Mouse (Mus musculus): ENCODE data around the gene Adamts8. TPM values are rescaled to one million over a fixed set of nuclear protein-coding genes. Genes with fewer than 3 reads are reported as not detected.

Gene Adamts8
- polyA plus RNA-seq, 1 experiment, result 0.57 TPM

DNA sequence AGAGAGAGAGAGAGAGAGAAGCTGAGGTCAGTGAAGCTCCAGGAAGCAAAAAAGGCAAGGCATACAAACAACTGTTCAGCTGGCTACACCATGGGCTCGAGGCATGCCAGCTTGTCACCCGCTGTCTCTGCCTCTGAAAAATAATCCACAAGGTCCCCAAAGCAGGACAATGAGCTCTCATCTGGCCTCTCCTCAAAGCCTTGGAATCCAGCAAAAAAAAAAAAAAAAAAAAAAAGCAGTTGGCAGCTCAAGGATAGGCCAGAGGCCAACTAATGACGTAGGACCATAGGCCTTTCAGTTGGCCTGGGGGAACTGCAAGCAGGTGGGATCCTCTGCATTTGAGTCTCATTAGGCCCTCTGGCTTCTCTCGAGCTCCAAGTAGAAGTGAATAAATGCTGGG is 7.6 kb downstream of the Adamts8 start:
- TF ChIP-seq POLR2A (IDR thresholded peaks at IDR 0.05; ENCODE audit: control insufficient read depth, extremely low read depth, insufficient read depth, low read length, poor library complexity) (no peak), CTCF (IDR thresholded peaks at IDR 0.05; ENCODE audit: borderline replicate concordance, control insufficient read depth, extremely low read depth, insufficient read depth, low read length, poor library complexity) (no peak)

DNA sequence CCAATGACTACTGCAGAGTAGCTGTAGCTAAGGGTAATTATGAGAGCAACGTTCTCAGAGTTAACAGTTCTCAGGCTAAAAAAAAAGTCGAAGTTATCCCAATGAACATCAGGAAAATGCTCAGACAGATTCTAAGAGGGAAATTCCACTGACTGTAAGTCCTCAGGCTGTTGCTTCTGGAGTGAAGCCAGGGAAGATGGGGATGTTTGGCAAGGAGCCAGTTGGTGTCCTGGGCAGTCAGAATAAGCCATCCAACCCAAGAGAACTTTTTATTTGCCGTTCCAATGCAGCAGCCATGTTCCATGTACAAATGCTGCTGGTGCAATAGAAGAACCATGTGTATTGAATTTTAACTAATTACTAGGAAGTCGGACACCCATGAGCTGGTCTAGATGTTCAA is 8.2 kb downstream of the Adamts8 start:
- no peak overlapping the region for H3K27ac ChIP-seq (ENCODE audit: control insufficient read depth, insufficient read depth, low read length)
- no peak overlapping the region for H3K4me3 ChIP-seq (ENCODE audit: control insufficient read depth, insufficient read depth, low read length)
- 89% methylated on average over 4 of the region's 4 CpGs for WGBS
- DNase-seq, result no peak
- H3K36me3 ChIP-seq (ENCODE audit: control insufficient read depth, insufficient read depth, low read length), result no peaks in the 10 kb centered on the region
- no peaks in the 10 kb centered on the region for H3K27me3 ChIP-seq (ENCODE audit: control insufficient read depth, insufficient read depth, low read length)
- H3K4me1 ChIP-seq (replicated peaks; ENCODE audit: control insufficient read depth, insufficient read depth, low read length), result no peaks in the 10 kb centered on the region
- no peak for TF ChIP-seq POLR2A (IDR thresholded peaks at IDR 0.05; ENCODE audit: control insufficient read depth, extremely low read depth, insufficient read depth, low read length, poor library complexity)
- TF ChIP-seq CTCF (IDR thresholded peaks at IDR 0.05; ENCODE audit: borderline replicate concordance, control insufficient read depth, extremely low read depth, insufficient read depth, low read length, poor library complexity), result no peak

More for the DNA sequence above, 7.6 kb downstream of the Adamts8 start:
- H3K36me3 ChIP-seq (ENCODE audit: control insufficient read depth, insufficient read depth, low read length), result no peaks in the 10 kb centered on the region
- no peaks in the 10 kb centered on the region for H3K27me3 ChIP-seq (ENCODE audit: control insufficient read depth, insufficient read depth, low read length)
- H3K4me1 ChIP-seq (replicated peaks; ENCODE audit: control insufficient read depth, insufficient read depth, low read length), result no peaks in the 10 kb centered on the region
- no peak for DNase-seq
- H3K4me3 ChIP-seq (ENCODE audit: control insufficient read depth, insufficient read depth, low read length), result no peak overlapping the region
- WGBS, result 88% methylated on average over 4 of the region's 4 CpGs
- H3K27ac ChIP-seq (ENCODE audit: control insufficient read depth, insufficient read depth, low read length), result no peak overlapping the region

GRCm38 (mm10) chr9:30951461-30951860 is 9.1 kb downstream of the Adamts8 start:
- no peaks in the 10 kb centered on the region for H3K36me3 ChIP-seq (ENCODE audit: control insufficient read depth, insufficient read depth, low read length)
- H3K27me3 ChIP-seq (ENCODE audit: control insufficient read depth, insufficient read depth, low read length), result no peaks in the 10 kb centered on the region
- no peak overlapping the region for H3K27ac ChIP-seq (ENCODE audit: control insufficient read depth, insufficient read depth, low read length)
- TF ChIP-seq POLR2A (IDR thresholded peaks at IDR 0.05; ENCODE audit: control insufficient read depth, extremely low read depth, insufficient read depth, low read length, poor library complexity) (no peak), CTCF (IDR thresholded peaks at IDR 0.05; ENCODE audit: borderline replicate concordance, control insufficient read depth, extremely low read depth, insufficient read depth, low read length, poor library complexity) (no peak)
- no peak for DNase-seq
- WGBS, result 95% methylated on average over 5 of the region's 5 CpGs
- no peaks in the 10 kb centered on the region for H3K4me1 ChIP-seq (replicated peaks; ENCODE audit: control insufficient read depth, insufficient read depth, low read length)
- H3K4me3 ChIP-seq (ENCODE audit: control insufficient read depth, insufficient read depth, low read length), result no peak overlapping the region

DNA sequence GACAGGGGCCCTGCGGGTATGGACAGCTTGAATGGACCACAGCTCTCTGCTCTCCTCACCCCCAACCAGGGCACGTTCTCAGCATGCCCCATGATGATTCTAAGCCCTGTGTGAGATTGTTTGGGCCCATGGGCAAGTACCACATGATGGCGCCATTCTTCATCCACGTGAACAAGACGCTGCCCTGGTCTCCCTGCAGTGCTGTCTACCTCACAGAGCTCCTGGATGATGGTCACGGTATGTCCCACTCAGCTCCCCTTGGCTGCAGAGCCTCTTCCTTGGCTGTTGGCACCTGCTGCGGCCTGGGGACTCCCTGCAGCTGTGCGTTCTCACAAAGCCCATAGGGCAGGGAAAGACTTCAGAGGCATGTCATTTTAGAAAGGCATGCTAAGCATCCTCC is 10.9 kb downstream of the Adamts8 start:
- 51% methylated on average over 8 of the region's 8 CpGs for WGBS
- TF ChIP-seq CTCF (IDR thresholded peaks at IDR 0.05; ENCODE audit: borderline replicate concordance, control insufficient read depth, extremely low read depth, insufficient read depth, low read length, poor library complexity) (no peak), POLR2A (IDR thresholded peaks at IDR 0.05; ENCODE audit: control insufficient read depth, extremely low read depth, insufficient read depth, low read length, poor library complexity) (no peak)

GRCm38 (mm10) chr9:30955246-30955645 is 12.9 kb downstream of the Adamts8 start:
- no peaks in the 10 kb centered on the region for H3K36me3 ChIP-seq (ENCODE audit: control insufficient read depth, insufficient read depth, low read length)
- no peaks in the 10 kb centered on the region for H3K4me1 ChIP-seq (replicated peaks; ENCODE audit: control insufficient read depth, insufficient read depth, low read length)
- H3K27ac ChIP-seq (ENCODE audit: control insufficient read depth, insufficient read depth, low read length), result no peak overlapping the region
- H3K4me3 ChIP-seq (ENCODE audit: control insufficient read depth, insufficient read depth, low read length), result no peak overlapping the region
- WGBS, result 86% methylated on average over 9 of the region's 9 CpGs
- no peak for DNase-seq
- no peak for TF ChIP-seq CTCF (IDR thresholded peaks at IDR 0.05; ENCODE audit: borderline replicate concordance, control insufficient read depth, extremely low read depth, insufficient read depth, low read length, poor library complexity)
- TF ChIP-seq POLR2A (IDR thresholded peaks at IDR 0.05; ENCODE audit: control insufficient read depth, extremely low read depth, insufficient read depth, low read length, poor library complexity), result no peak
- H3K27me3 ChIP-seq (ENCODE audit: control insufficient read depth, insufficient read depth, low read length), result no peaks in the 10 kb centered on the region

More for the DNA sequence above, 10.9 kb downstream of the Adamts8 start:
- Histone ChIP-seq H3K27me3 (ENCODE audit: control insufficient read depth, insufficient read depth, low read length) (no peaks in the 10 kb centered on the region), H3K36me3 (ENCODE audit: control insufficient read depth, insufficient read depth, low read length) (no peaks in the 10 kb centered on the region), H3K4me1 (replicated peaks; ENCODE audit: control insufficient read depth, insufficient read depth, low read length) (no peaks in the 10 kb centered on the region), H3K4me3 (ENCODE audit: control insufficient read depth, insufficient read depth, low read length) (no peak overlapping the region), H3K27ac (ENCODE audit: control insufficient read depth, insufficient read depth, low read length) (no peak overlapping the region)
- no peak for DNase-seq

DNA sequence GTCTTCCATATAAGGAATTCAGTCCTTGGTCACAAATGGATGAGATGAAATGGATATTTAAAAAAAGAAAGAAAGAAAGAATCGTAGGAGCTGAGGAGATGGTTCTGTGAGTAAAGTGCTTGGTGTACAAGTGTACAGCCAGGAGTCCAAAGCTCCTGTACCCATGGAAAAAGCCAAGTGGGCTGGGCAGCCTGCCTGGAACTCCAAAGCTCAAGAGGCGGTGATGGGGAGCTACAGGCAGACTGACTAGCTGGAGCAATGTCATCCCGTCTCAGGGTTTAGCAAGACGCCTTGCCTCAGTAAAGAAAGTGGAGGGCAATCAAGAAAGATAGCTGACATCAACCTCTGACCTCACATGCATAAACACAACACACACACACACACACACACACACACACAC is 21.4 kb downstream of the Adamts8 start:
- Histone ChIP-seq H3K4me3 (ENCODE audit: control insufficient read depth, insufficient read depth, low read length) (no peak overlapping the region), H3K36me3 (ENCODE audit: control insufficient read depth, insufficient read depth, low read length) (no peaks in the 10 kb centered on the region), H3K27me3 (ENCODE audit: control insufficient read depth, insufficient read depth, low read length) (no peaks in the 10 kb centered on the region), H3K4me1 (replicated peaks; ENCODE audit: control insufficient read depth, insufficient read depth, low read length) (no peaks in the 10 kb centered on the region), H3K27ac (ENCODE audit: control insufficient read depth, insufficient read depth, low read length) (no peak overlapping the region)
- TF ChIP-seq CTCF (IDR thresholded peaks at IDR 0.05; ENCODE audit: borderline replicate concordance, control insufficient read depth, extremely low read depth, insufficient read depth, low read length, poor library complexity) (no peak), POLR2A (IDR thresholded peaks at IDR 0.05; ENCODE audit: control insufficient read depth, extremely low read depth, insufficient read depth, low read length, poor library complexity) (no peak)
- no peak for DNase-seq
- 98% methylated on average over 4 of the region's 4 CpGs for WGBS

DNA sequence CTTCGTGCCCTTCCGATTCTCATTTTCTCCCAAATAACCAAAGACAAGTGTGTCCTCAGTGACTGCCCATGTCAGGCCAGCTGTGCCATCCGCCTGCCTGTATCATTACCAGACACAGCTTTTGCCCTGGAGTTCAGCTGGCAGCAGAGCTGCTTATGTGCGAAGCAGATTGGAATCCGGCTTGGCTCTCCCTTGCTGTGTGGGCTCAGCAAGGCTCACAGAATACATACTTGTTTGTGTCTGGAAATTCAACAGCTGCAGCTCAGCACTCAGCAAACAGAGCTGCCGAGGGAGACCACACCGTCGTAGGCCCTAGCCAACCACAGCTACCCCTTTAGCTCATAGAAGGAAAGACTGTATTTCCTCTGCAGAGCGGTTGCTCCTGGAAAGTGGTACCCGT is 22.3 kb downstream of the Adamts8 start:
- H3K36me3 ChIP-seq (ENCODE audit: control insufficient read depth, insufficient read depth, low read length), result no peaks in the 10 kb centered on the region
- DNase-seq, result no peak
- H3K27ac ChIP-seq (ENCODE audit: control insufficient read depth, insufficient read depth, low read length), result no peak overlapping the region
- 54% methylated on average over 10 of the region's 10 CpGs for WGBS
- H3K4me1 ChIP-seq (replicated peaks; ENCODE audit: control insufficient read depth, insufficient read depth, low read length), result no peaks in the 10 kb centered on the region
- no peak overlapping the region for H3K4me3 ChIP-seq (ENCODE audit: control insufficient read depth, insufficient read depth, low read length)
- no peak for TF ChIP-seq CTCF (IDR thresholded peaks at IDR 0.05; ENCODE audit: borderline replicate concordance, control insufficient read depth, extremely low read depth, insufficient read depth, low read length, poor library complexity)
- no peak for TF ChIP-seq POLR2A (IDR thresholded peaks at IDR 0.05; ENCODE audit: control insufficient read depth, extremely low read depth, insufficient read depth, low read length, poor library complexity)
- H3K27me3 ChIP-seq (ENCODE audit: control insufficient read depth, insufficient read depth, low read length), result no peaks in the 10 kb centered on the region
